Mouse (Mus musculus): ENCODE measurements at regions not wholly inside any gene's neighbourhood (a gene's known extent, or its start where the extent isn't known, plus 50 kb on each side); places are given as distances from the start of the nearest gene placed in this dataset.
A peak's percentile ranks its signal among the peaks of the same experiment; 100 is the strongest.

GRCm38 (mm10) chr4:64335814-64336213 is 289.0 kb upstream of the Tnc start:
- Histone ChIP-seq H3K4me1 (no peaks in the 10 kb centered on the region), H3K9me3 (replicated peaks) (no peaks in the 10 kb centered on the region), H3K9ac (no peak overlapping the region), H3K4me2 (no peak overlapping the region), H3K36me3 (no peaks in the 10 kb centered on the region), H3K4me3 (replicated peaks) (no peak overlapping the region), H3K27me3 (no peaks in the 10 kb centered on the region), H3K27ac (no peak overlapping the region)
- WGBS = 67% methylated on average over 2 of the region's 2 CpGs
- ATAC-seq (replicated peaks; ENCODE audit: low FRiP score) = no peak

GRCm38 (mm10) chr4:64330213-64330612 is 283.4 kb upstream of the Tnc start:
- H3K4me1 ChIP-seq = no peaks in the 10 kb centered on the region
- ATAC-seq (replicated peaks; ENCODE audit: low FRiP score) = no peak
- no peak overlapping the region for H3K27ac ChIP-seq
- no peak overlapping the region for H3K4me2 ChIP-seq
- H3K4me3 ChIP-seq (replicated peaks) = no peak overlapping the region
- no peak overlapping the region for H3K9ac ChIP-seq
- WGBS = 38% methylated on average over 3 of the region's 3 CpGs
- no peaks in the 10 kb centered on the region for H3K9me3 ChIP-seq (replicated peaks)
- H3K36me3 ChIP-seq = no peaks in the 10 kb centered on the region
- H3K27me3 ChIP-seq = no peaks in the 10 kb centered on the region

- Histone ChIP-seq H3K27ac (no peak overlapping the region), H3K9ac (no peak overlapping the region), H3K9me3 (replicated peaks) (no peaks in the 10 kb centered on the region), H3K4me2 (no peak overlapping the region), H3K27me3 (no peaks in the 10 kb centered on the region), H3K36me3 (no peaks in the 10 kb centered on the region), H3K4me1 (no peaks in the 10 kb centered on the region), H3K4me3 (replicated peaks) (no peak overlapping the region)
- 45% methylated on average over 3 of the region's 3 CpGs for WGBS
- ATAC-seq (replicated peaks; ENCODE audit: low FRiP score) = no peak
Measured at GRCm38 (mm10) chr4:64324391-64324790, 277.6 kb upstream of the Tnc start.

- no peak overlapping the region for H3K4me3 ChIP-seq (replicated peaks)
- ATAC-seq (replicated peaks; ENCODE audit: low FRiP score) = no peak
- no peak overlapping the region for H3K9ac ChIP-seq
- no peaks in the 10 kb centered on the region for H3K36me3 ChIP-seq
- no peak overlapping the region for H3K4me2 ChIP-seq
- no peaks in the 10 kb centered on the region for H3K4me1 ChIP-seq
- no peaks in the 10 kb centered on the region for H3K9me3 ChIP-seq (replicated peaks)
- no peak overlapping the region for H3K27ac ChIP-seq
- WGBS = 72% methylated on average over 3 of the region's 3 CpGs
- H3K27me3 ChIP-seq = no peaks in the 10 kb centered on the region
Measured at GRCm38 (mm10) chr4:64316553-64317347, 269.9 kb upstream of the Tnc start.

- no peaks in the 10 kb centered on the region for H3K9me3 ChIP-seq (replicated peaks)
- no peak overlapping the region for H3K4me2 ChIP-seq
- H3K4me3 ChIP-seq (replicated peaks) = no peak overlapping the region
- 76% methylated on average over 2 of the region's 2 CpGs for WGBS
- H3K4me1 ChIP-seq = no peaks in the 10 kb centered on the region
- H3K9ac ChIP-seq = no peak overlapping the region
- no peak for ATAC-seq (replicated peaks; ENCODE audit: low FRiP score)
- no peaks in the 10 kb centered on the region for H3K36me3 ChIP-seq
- H3K27ac ChIP-seq = no peak overlapping the region
- no peaks in the 10 kb centered on the region for H3K27me3 ChIP-seq
Measured at GRCm38 (mm10) chr4:64296941-64297340, 250.1 kb upstream of the Tnc start.

- Histone ChIP-seq H3K4me3 (replicated peaks) (no peak overlapping the region), H3K27ac (no peak overlapping the region), H3K4me1 (no peaks in the 10 kb centered on the region), H3K27me3 (no peaks in the 10 kb centered on the region), H3K9me3 (replicated peaks) (no peaks in the 10 kb centered on the region), H3K9ac (no peak overlapping the region), H3K4me2 (no peak overlapping the region), H3K36me3 (no peaks in the 10 kb centered on the region)
- ATAC-seq (replicated peaks; ENCODE audit: low FRiP score) = no peak
- WGBS = 59% methylated on average over 1 of the region's 1 CpGs
Measured at GRCm38 (mm10) chr4:64282471-64282870, 235.7 kb upstream of the Tnc start.

- Histone ChIP-seq H3K4me3 (replicated peaks) (no peak overlapping the region), H3K4me1 (no peaks in the 10 kb centered on the region), H3K9ac (no peak overlapping the region), H3K4me2 (no peak overlapping the region), H3K27ac (no peak overlapping the region), H3K36me3 (no peaks in the 10 kb centered on the region), H3K9me3 (replicated peaks) (no peaks in the 10 kb centered on the region), H3K27me3 (no peaks in the 10 kb centered on the region)
- 1% methylated on average over 2 of the region's 2 CpGs for WGBS
- 0 out of 2 replicates have a peak, but pooled peaks have one; percentile 40 for ATAC-seq (replicated peaks; ENCODE audit: low FRiP score)
Measured at GRCm38 (mm10) chr4:64276980-64277379, 230.2 kb upstream of the Tnc start.

- no peak for ATAC-seq (replicated peaks; ENCODE audit: low FRiP score)
- Histone ChIP-seq H3K4me2 (no peak overlapping the region), H3K9me3 (replicated peaks) (no peaks in the 10 kb centered on the region), H3K9ac (no peak overlapping the region), H3K27ac (no peak overlapping the region), H3K4me1 (peaks cover 8% of the 10 kb centered on the region), H3K36me3 (no peaks in the 10 kb centered on the region), H3K27me3 (no peaks in the 10 kb centered on the region), H3K4me3 (replicated peaks) (no peak overlapping the region)
- WGBS = 73% methylated on average over 3 of the region's 3 CpGs
Measured at GRCm38 (mm10) chr4:64274291-64274960, 227.6 kb upstream of the Tnc start.

GRCm38 (mm10) chr4:64269846-64270245 is 223.0 kb upstream of the Tnc start:
- H3K4me2 ChIP-seq = no peak overlapping the region
- H3K27ac ChIP-seq = peak overlapping the region; percentile 61
- ATAC-seq (replicated peaks; ENCODE audit: low FRiP score) = no peak
- H3K4me1 ChIP-seq = peaks cover 12% of the 10 kb centered on the region
- no peaks in the 10 kb centered on the region for H3K36me3 ChIP-seq
- H3K27me3 ChIP-seq = no peaks in the 10 kb centered on the region
- 36% methylated on average over 5 of the region's 5 CpGs for WGBS
- H3K9me3 ChIP-seq (replicated peaks) = no peaks in the 10 kb centered on the region
- H3K4me3 ChIP-seq (replicated peaks) = no peak overlapping the region
- H3K9ac ChIP-seq = no peak overlapping the region

- WGBS = 54% methylated on average over 2 of the region's 2 CpGs
- peaks cover 12% of the 10 kb centered on the region for H3K4me1 ChIP-seq
- peak; percentile 62; the same call in 1 of the 2 replicates for ATAC-seq (replicated peaks; ENCODE audit: low FRiP score)
Measured at GRCm38 (mm10) chr4:64269117-64269516, 222.3 kb upstream of the Tnc start.

GRCm38 (mm10) chr4:64260473-64260872 is 213.7 kb upstream of the Tnc start:
- no peak for ATAC-seq (replicated peaks; ENCODE audit: low FRiP score)
- Histone ChIP-seq H3K4me2 (no peak overlapping the region), H3K9ac (no peak overlapping the region), H3K4me1 (no peaks in the 10 kb centered on the region), H3K36me3 (no peaks in the 10 kb centered on the region), H3K27ac (no peak overlapping the region), H3K4me3 (replicated peaks) (no peak overlapping the region), H3K9me3 (replicated peaks) (no peaks in the 10 kb centered on the region), H3K27me3 (no peaks in the 10 kb centered on the region)

More at GRCm38 (mm10) chr4:64269117-64269516, 222.3 kb upstream of the Tnc start:
- no peaks in the 10 kb centered on the region for H3K27me3 ChIP-seq
- no peak overlapping the region for H3K9ac ChIP-seq
- no peaks in the 10 kb centered on the region for H3K9me3 ChIP-seq (replicated peaks)
- peak overlapping the region; percentile 61 for H3K27ac ChIP-seq
- H3K4me3 ChIP-seq (replicated peaks) = no peak overlapping the region
- no peak overlapping the region for H3K4me2 ChIP-seq
- H3K36me3 ChIP-seq = no peaks in the 10 kb centered on the region

GRCm38 (mm10) chr4:64260188-64260444 is 213.3 kb upstream of the Tnc start:
- Histone ChIP-seq H3K9ac (no peak overlapping the region), H3K4me1 (0 out of 2 replicates have a peak, but pooled peaks cover 3% of the 10 kb centered on the region), H3K27ac (no peak overlapping the region), H3K9me3 (replicated peaks) (no peaks in the 10 kb centered on the region), H3K27me3 (no peaks in the 10 kb centered on the region), H3K4me3 (replicated peaks) (no peak overlapping the region), H3K36me3 (no peaks in the 10 kb centered on the region), H3K4me2 (no peak overlapping the region)
- ATAC-seq (replicated peaks; ENCODE audit: low FRiP score) = no peak
